Mouse (Mus musculus): ENCODE results near the gene Aasdh. TPM values are rescaled to one million over a fixed set of nuclear protein-coding genes. Genes with fewer than 3 reads are reported as not detected.

Aasdh gene
- polyA plus RNA-seq, 1 experiment from 2014 or later: 18.2 TPM

Other genes starting within 250 kb of the Aasdh start
- 11.7 and 13.8 TPM in 2 replicates for gene C530008M17Rik, start 249.0 kb downstream of the Aasdh start, polyA plus RNA-seq (2015; fragmentation: Nextera tagmentation; extraction: Ambion mirVana)
- gene Paics, start 45.8 kb upstream of the Aasdh start, polyA plus RNA-seq (2015; fragmentation: Nextera tagmentation; extraction: Ambion mirVana): 349 and 353 TPM in 2 replicates
- gene Ppat, start 46.1 kb upstream of the Aasdh start, polyA plus RNA-seq (2015; fragmentation: Nextera tagmentation; extraction: Ambion mirVana): 42.0 and 42.4 TPM in 2 replicates
- 98.0 and 104 TPM in 2 replicates for gene Srp72, start 69.2 kb upstream of the Aasdh start, polyA plus RNA-seq (2015; fragmentation: Nextera tagmentation; extraction: Ambion mirVana)
- gene Arl9, start 98.5 kb upstream of the Aasdh start, polyA plus RNA-seq (2015; fragmentation: Nextera tagmentation; extraction: Ambion mirVana): not detected in 2 replicates
- 0.09 TPM in 1 of 2 replicates, not detected in the other for gene Thegl, start 110.5 kb upstream of the Aasdh start, polyA plus RNA-seq (2015; fragmentation: Nextera tagmentation; extraction: Ambion mirVana)
- 1.1 and 1.8 TPM in 2 replicates for gene Hopx, start 209.6 kb upstream of the Aasdh start, polyA plus RNA-seq (2015; fragmentation: Nextera tagmentation; extraction: Ambion mirVana)